Mouse (Mus musculus) thymus, postnatal 25 days (tissue): Measurements from ENCODE around the gene Olfml2b.
A peak's percentile ranks its signal among the peaks of the same experiment; 100 is the strongest.

Experiments used
- DNase-seq: peaks from one replicate; pipeline ENCODE4 v3.0.0; 2022

The Olfml2b gene

DNA sequence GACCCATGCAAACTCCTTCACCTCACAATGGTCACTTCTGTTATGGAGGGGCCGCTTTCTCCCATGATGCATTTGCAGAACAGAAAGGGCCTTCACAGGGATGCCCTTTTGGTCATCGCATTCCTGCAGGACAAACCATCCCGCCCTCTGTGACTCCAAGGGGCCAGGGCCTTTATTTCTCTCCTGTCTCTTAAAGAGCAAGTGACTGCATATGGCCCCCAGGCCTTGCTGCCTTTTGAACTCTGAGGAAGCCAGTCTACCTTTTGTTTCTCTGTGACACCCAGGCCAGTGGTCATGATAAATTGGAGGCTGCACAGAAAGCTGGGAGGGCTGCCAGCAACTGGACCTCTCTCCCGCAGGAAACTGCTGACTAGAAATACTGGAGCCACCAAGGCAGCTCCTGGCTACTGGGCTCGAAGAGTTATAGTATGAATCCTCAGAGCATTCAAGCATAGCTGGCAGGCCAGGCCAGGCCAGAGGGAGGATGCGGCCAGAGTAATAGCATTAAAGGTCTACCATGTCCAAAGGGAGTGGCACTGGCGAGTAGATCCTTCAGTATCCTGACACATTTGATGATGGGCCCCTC lies 53.5 kb downstream of the Olfml2b start:
- DNase-seq = no peak

DNA sequence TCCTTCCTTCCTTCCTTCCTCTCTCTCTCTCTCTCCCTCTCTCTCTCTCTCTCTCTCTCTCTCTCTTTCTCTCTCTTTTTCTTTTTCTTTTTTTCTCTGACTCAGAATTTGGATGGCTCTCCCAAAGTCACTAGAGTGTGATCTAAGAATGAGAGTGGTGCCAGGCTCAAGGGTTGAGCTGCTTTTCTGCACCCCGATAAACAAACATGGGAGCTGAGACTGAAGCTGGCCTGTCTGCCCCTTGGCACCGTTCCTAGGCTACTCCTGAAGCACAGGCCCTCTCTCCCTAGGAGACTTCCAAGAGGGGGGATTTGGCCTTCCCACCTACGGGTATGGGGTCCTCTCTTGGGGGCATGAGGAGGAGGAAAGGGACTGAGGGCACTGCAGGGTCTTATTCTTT lies 54.4 kb downstream of the Olfml2b start:
- DNase-seq = no peak

GRCm38 (mm10) chr1:170699553-170699952 lies 55.2 kb downstream of the Olfml2b start:
- DNase-seq = no peak

DNA sequence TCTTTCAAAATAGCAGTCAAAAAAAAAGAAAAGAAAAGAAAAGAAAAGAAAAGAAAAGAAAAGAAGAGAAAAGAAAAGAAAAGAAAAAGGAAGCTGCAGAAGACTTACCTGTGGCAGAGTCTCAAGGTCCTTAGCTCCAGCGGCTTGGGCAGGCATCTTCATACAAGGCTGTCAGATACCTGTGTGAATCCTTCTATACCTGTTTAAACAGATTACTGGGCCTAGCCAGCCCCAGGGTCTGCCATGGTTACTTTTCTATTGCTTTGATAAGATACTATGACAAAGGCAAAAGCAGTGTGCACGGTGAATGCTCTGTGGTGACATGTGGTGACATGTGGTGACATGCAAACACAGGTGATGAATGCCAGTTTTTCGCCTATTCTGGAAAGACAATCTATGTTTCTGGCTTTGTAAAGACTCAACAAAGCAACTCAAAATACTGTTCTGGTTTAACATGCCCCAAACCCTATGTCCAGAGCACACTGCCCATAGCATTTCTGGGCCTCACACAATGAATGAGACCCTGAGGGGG lies 56.2 kb downstream of the Olfml2b start:
- DNase-seq = no peak

- no peak for DNase-seq
Measured at GRCm38 (mm10) chr1:170701178-170701577, 56.8 kb downstream of the Olfml2b start.

- no peak for DNase-seq
Measured at GRCm38 (mm10) chr1:170701582-170701981, 57.2 kb downstream of the Olfml2b start.

DNA sequence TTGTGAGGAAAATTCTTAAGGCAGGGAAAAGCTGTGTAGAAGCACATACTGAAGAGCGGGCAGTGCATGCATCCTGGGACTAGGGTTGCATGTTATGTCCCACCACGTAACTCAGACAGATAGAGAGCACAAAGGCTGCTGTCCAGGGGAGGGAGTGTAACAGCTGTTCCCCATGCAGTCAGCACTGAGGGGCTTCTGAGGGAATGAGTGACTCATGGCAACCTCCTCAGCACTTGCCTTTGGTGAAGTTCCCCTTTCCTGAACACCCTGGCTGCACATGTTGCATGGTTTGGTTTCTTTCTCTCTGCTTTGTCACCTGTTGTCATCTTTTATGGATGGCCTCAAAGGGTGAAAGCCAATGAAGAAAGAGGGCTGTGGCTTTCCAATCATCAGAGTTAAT lies 57.9 kb downstream of the Olfml2b start:
- DNase-seq = no peak

- DNase-seq = no peak
Measured at GRCm38 (mm10) chr1:170702958-170703357, 58.6 kb downstream of the Olfml2b start.

- no peak for DNase-seq
Measured at GRCm38 (mm10) chr1:170704103-170704502, 59.8 kb downstream of the Olfml2b start.

DNA sequence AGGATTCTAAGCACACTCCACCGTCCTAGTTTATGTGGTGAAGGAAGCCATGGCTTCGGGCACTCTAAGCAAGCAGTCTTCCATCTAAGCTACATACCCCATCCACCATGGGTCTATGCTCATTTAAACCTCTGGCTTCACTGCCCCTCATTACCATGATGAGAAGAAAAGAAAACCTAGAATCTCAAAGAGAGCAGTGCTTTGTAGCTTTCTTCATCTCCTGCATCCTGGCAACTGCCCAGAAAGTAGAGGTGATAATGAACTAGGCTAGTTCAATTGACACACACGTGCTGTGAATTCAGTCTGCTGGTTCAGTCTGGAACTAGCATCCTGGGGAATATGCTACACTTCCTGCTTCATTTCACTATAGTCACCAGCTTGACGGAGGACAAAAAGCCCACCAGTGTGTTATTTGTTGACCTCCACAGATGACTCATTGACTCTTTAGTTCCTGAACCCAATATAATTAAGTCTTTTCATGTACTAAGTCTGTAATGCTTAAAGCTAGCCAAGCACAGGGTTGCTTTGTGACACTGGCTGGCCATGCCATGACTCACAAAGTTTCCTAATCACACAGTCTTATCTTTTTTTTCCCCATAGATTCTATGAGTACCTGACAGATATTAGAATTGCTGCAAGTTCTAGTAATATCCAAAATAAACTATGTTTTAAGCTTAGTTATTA lies 60.7 kb downstream of the Olfml2b start:
- no peak for DNase-seq

DNA sequence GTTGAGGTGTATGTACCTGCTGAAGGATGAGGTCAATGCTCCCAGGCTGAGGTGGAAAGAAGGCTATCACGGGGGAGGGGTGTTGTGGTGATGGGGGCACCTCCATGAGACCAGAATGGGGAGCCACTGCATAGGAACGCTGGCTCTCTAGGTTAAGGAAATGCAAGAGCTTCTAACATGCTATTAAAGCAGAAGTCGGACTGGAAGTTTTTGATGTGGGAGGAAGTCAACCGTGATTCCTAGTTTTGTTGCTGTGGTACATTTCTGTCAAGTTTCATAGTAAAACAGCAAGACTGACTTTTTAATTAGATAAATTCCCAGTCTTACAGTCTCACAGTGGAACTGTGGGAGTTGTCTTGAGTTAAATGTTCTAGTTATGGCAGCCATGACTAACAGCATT lies 61.7 kb downstream of the Olfml2b start:
- DNase-seq = no peak

GRCm38 (mm10) chr1:170709034-170709433 lies 64.7 kb downstream of the Olfml2b start:
- no peak for DNase-seq

- peak; percentile 8 for DNase-seq
Measured at GRCm38 (mm10) chr1:170709481-170709880, 65.1 kb downstream of the Olfml2b start.

DNA sequence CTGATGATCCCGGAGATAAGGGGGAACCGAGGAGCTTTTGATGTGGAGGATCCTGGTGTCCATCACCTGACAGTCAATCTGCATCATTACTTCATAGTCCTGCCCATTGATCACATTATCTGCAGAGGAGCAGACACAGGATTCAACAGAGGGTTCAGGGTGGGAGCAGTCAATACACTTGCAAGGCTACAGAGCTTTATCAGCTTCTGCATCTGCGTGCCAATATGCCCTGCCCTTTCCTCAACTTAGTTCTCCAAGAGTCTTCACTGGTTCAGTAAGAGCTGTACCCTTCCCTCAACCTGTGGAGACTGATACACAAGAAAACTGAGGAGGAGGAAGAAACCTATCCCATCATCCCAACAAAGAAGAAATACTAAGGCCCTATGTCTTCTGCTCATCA lies 65.6 kb downstream of the Olfml2b start:
- DNase-seq = no peak

GRCm38 (mm10) chr1:170711731-170712130 lies 67.4 kb downstream of the Olfml2b start:
- DNase-seq = no peak

DNA sequence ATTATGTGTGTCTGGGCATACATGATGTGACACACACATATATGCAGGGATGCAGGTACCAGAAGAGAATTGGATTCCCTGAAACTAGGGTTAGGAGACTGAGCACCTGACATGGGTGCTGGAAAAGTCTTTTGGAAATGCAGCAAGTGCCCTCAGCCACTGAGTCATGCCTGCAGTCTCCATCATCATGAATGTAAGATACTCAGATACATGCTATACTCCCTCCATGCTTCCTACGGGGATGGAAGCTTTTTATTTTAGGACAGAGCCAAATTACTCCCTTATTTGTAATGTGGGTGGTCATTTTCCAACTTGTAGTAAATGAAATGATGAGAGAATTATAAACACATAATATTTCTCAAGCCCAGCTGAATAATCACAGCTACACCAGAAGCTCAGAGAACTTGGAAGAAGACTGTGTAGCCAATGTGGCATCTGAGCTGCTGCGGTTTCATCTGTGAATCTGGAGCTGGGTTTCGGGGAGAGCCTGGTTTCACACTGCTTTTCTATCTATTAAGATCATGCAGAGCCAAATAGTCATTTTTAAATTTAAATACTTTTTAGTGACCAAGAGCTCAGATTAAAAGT lies 73.0 kb downstream of the Olfml2b start:
- DNase-seq = no peak

- DNase-seq = no peak
Measured at GRCm38 (mm10) chr1:170718133-170718810, 73.9 kb downstream of the Olfml2b start.

GRCm38 (mm10) chr1:170721560-170721959 lies 77.2 kb downstream of the Olfml2b start:
- no peak for DNase-seq

- no peak for DNase-seq
Measured at GRCm38 (mm10) chr1:170728524-170728923, 84.2 kb downstream of the Olfml2b start.

GRCm38 (mm10) chr1:170729267-170729962 lies 85.1 kb downstream of the Olfml2b start:
- DNase-seq = no peak

DNA sequence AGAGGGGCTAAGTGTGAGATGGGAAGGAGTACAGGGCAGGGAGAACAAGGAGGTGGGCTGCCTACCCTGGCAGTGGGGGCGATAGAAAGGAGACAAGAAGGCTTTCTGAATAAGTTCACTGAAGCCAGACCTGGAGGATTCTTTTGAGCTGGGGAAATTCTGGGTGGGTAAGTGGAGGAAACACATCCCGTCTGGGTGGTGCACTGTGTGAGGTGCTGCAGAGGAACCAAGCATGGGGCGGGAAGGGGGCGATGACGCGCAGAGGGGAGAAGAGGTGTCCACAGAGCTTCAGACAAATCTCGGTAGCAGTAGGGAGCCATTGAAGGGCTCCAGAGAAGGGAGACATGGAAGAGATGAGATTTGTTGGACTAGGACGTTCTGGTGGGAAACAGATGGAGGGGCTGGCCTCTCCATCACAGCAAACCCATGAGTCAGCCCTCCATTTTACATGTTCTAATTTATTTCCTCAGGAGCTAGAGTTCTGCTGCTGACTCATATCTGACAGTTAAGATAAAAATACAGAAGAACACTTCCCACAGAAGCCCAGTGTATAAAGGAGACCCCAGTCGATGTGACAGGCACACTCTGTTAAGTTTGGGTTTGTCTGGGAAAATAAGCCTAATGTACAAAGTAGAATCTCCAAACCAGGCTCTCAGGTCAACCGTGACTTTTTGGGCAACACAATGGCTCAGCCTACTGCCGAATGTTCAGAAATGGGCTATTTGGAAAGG lies 87.7 kb downstream of the Olfml2b start:
- DNase-seq = no peak
